Mouse (Mus musculus) heart, adult 8-10 months (tissue): Measurements from ENCODE around the gene Gm11562. TPM values are rescaled to one million over a fixed set of nuclear protein-coding genes. Genes with fewer than 3 reads are reported as not detected.
"Not testable (repeated sequence)": the region's sequence is repeated elsewhere in the genome, so short reads cannot be mapped to it uniquely, and the experiment has no call there.

ENCODE experiments used
- DNase-seq: peaks from one replicate; pipeline ENCODE4 v3.0.0; 2022; ENCODE audit warnings: low spot score
- total RNA-seq, 4 experiments: library from RNA; stranded (reverse); gene quantifications; 2 replicates each; pipeline ENCODE4 v1.2.4; 2022

Gm11562 gene
- total RNA-seq = not detected

DNA sequence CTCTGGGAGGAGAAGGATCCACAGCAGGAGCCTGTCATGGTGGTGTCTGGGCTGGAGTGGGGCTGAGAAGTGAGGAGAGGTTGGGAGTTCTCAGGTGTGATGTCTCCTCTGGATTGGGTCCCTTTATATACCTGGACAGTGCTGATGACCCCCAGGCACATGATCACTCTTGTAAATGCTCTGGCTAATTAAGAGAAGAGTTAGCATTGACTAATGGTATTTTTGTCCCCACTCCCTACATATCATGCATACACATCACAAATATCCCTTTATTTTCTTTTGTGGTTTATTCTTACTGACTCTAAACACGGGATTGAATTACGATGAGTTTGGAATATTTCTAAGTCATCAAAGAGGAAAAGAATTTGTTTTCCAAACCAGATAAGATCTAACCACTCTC is at the start of gene Gm11562:
Gene Gm11562 (minus strand): TSS at position 101 of the 400 bp plus-strand sequence.
- DNase-seq = no peak

DNA sequence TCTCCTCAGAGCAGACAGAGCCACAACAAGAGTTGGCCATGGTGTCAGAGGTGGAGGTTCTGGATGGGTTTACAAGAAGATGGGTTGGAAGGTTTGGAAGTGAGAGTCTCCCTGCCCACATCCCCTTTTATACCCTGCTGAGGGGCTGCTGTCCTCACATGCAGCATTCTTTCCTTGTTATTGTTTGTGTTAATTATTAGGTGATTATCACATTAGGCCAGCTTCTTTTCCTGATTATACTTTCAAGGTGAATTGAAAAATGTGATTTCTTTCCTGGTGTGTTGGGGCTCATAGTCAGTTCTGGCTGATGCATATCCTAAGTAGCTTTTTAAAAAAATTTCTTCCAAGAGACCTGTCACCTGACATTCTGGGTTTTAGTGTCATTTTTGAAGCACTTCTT is 45.6 kb upstream of the Gm11562 start, which contains the start of gene Krtap4-6:
Gene Krtap4-6 (minus strand): TSS at position 101 of the 400 bp plus-strand sequence.
- no peak for DNase-seq

DNA sequence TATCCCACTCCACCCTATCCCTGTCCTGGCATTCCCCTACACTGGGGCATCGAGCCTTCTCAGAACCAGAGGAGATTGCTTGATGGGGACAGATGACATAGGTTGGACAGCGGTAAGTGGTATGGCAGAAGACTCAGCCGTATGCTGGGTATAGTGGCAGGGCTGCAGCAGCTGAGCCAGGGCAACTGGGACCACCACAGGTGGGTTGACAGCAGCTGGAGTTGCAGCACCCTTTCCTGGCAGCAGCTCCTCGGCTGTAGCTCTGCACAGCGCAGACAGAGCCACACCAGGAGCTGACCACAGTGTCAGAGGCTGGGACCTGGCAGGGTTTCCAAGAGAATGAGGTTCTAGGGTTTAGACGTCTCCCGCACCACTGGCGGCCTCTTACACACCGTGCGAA is 42.6 kb upstream of the Gm11562 start:
- no peak for DNase-seq

DNA sequence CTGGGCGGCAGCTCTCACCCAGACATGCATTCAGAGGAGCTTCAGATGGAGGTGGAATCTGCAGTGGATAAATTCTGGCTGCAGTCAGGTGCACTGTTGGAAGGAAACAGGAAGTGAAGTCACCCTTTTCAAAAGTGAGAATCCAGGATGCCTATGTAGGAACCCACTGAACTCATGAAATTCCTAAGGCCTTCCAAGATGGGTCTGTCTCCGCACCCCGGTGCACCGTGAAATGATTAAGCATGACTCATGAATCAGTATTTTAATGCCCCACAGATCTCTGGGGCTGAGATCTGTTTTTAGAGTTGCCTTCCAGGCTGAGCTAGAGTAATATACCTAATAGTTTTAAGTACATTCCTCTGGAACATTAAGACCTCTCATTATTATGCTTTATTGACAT is 39.0 kb upstream of the Gm11562 start:
- no peak for DNase-seq

DNA sequence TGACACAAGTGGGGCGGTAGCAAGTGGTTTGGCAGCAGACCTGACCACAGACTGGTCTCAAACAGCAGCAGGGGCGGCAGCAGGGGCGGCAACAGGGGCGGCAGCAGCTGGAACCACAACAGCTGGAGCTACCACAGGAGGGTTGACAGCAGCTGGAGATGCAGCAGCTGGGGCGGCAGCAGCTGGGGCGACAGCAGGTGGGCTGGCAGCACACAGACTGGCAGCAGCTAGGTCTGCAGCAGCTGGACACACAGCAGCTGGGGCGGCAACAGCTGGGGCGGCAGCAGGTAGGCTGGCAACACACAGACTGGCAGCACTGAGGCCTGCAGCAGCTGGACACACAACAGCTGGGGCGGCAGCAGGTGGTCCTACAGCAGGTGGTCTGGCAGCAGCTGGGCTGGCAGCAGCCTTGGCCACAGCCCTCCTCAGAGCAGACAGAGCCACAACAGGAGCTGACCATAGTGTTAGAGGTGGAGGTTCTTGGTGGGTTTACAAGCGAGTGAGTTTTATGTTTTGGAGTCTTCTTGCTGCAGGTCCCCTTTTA is 38.3 kb upstream of the Gm11562 start, which contains the start of gene Gm11563:
Gene Gm11563 (minus strand): TSS at position 494 of the 544 bp plus-strand sequence.
- not testable (repeated sequence) for DNase-seq

DNA sequence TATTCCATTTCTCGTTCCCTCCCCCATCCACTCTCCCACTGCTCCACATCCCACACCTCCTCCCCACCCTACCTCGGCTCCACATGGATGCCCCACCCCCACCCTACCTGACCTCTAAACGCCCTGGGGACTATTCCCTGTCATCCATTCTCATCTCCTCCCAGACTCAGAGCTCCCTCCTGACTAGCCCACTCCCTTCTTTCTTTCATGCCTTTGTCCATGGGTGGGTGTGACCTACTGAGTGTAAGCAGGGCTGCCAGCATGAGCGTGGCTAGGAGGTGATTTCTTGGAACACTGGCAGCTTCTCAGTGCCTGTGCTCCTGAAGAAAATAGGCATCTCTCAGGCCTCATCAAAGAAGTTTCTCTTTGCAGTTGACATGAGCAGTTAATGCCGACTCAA is 36.8 kb upstream of the Gm11562 start:
- DNase-seq = no peak

DNA sequence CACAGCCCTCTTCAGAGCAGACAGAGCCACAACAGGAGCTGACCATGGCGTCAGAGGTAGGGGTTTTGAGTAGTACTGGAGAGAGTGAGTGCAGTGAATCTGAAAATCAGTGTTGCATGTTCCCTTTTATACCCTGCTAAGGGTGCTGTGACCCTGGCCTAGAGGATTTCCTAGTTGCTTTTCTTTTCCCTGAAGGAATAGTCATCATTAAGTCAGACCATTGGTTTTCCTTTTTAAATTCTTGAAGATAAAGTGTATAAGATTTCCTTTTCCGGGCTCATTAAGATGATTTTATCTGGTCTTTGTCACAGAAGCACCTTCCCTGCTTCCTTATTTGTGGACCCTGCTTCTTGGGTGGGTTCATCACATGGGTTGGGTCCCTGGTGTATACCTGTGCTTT is 29.9 kb upstream of the Gm11562 start, which contains the start of gene Gm11555:
Gene Gm11555 (minus strand): TSS at position 101 of the 400 bp plus-strand sequence.
- DNase-seq = no peak

DNA sequence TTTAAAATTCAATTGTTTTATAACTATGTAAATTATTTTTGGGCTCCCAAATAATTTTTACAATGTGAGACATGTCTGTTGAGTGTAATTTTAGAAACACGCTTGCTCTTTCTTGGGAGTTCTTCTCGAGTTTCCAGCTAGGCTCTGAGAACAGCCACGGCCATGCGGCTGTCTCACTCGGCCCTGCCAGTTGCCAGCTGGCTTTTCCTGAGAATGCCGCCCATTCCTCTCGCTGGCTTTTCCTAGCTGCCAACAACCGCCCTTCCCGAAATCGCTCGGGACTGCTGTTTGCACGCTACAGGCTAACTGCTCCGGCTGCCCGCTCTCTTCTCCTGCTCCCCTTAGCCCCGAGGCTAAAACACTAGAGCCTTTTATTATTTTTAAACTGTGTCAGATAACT is 26.2 kb upstream of the Gm11562 start:
- DNase-seq = no peak

DNA sequence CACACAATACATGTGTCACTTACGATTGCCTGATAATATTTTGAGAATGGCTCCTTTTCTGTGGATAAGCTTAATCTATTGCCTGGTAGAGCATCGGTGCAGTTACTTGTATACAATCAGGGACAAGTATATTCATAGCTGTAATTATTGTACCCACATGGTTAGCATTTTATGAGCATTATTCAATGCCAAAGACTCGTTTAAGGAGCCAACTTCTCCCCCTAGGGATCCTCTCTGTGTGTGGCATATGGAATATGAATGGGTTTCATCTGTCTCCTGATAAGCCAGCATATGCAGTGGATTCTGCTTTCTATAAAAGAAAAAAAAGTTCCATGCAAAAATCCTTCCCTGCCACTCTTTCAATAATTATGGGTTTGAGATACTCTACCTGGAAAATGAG is 24.1 kb upstream of the Gm11562 start:
- DNase-seq = no peak

DNA sequence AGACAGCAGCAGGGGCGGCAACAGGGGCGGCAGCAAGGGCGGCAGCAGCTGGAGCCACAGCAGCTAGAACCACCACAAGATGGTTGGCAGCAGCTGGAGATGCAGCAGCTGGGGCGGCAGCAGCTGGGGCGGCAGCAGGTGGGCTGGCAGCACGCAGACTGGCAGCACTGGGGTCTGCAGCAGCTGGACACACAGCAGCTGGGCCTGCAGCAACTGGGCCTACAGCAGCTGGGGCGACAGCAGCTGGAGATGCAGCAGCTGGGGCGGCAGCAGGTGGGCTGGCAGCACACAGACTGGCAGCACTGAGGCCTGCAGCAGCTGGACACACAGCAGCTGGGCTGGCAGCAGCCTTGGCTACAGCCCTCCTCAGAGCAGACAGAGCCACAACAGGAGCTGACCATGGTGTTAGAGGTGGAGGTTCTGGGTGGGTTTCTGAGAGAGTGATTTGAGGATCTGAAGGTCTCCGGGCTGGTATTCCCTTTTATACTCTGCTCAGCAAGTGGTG is 23.5 kb upstream of the Gm11562 start, which contains the start of gene Krtap4-7:
Gene Krtap4-7 (minus strand): TSS at position 455 of the 505 bp plus-strand sequence.
- not testable (repeated sequence) for DNase-seq

DNA sequence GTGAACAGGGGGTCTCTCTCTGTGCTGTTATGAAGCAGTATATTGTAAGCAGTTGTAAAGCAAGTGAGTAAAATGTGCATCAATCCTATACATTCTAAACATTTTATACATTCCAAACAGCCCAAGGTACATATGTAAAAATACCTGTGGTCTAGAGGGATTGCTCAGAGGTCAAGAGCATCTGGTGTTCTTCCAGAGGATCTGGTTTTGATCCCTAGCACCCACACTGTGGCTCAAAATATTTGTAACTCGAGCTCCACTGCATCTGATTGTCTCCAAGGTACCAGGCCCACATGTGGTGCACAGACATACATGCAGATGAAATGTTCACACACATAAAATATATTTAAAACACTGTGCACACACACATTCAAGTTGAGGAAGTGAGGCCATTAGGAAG is 20.7 kb upstream of the Gm11562 start:
- DNase-seq = no peak

DNA sequence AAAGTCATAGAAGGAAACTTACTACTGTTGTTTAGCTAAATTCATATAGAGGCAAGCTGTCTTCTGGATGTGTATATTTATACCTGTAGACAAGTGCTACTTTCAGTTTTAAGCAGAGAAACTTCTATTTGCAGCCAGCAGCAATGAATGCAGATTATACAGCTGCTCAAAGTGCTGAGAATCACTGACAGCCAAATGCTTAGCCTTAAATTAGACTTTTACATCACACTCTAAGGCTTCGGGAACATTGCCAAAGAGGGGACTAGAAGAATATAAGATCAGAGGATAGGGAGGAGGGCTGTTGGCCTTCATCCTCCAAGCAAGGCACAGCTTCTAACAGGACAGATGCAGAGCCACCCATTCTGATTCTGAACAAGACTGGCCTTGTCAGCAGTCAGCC is 16.9 kb upstream of the Gm11562 start:
- DNase-seq = no peak

DNA sequence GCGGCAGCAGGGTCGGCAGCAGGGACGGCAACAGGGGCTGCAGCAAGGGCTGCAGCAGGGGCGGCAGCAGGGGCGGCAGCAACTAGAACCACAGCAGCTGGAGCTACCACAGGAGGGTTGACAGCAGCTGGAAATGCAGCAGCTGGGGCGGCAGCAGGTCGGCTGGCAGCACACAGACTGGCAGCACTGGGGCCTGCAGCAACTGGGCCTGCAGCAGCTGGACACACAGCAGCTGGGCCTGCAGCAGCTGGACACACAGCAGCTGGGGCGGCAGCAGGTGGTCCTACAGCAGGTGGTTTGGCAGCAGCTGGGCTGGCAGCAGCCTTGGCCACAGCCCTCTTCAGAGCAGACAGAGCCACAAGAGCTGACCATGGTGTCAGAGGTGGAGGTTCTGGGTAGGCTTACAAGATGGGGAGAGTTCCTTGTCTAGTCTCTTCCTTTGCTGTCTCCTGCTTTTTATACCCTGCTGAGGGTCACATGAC is 14.5 kb upstream of the Gm11562 start, which contains the start of gene Krtap4-2:
Gene Krtap4-2 (minus strand): TSS at position 432 of the 482 bp plus-strand sequence.
- DNase-seq = no peak

DNA sequence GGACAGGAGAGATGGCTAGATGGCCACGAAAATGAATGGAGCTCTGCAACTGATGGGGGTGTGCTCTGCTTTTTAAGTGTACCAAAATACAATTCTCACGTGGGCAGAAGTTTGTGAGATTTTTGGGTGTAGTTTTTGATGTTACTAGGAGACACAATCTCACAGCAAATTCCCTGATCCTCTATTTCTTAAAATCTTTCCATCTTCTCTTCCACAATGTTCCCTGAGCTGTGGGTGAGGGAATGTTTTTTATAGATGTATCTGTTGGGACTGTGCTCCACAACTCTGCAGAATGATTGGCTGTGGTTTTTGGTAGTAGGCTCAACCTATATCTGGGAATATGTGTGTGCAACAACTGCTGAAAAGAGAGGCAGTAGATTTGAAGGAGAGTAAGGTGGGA is 13.1 kb upstream of the Gm11562 start:
- no peak for DNase-seq

DNA sequence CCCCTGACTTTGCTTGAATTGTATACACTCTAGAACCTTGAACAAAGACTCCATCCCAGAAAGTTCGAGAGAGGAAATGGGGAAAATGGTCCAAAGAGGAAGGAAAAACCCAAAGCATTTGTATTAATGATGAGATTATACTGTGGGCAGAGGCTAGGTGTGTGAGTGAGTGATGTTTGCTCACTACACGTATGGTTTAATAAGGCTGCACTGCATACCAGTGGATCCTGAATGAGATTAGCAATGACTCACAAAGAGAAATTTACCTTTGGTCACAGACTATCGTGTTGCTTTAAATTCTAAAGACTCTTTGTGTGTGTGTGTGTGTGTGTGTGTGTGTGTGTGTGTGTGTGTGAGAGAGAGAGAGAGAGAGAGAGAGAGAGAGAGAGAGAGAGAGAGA is 10.7 kb upstream of the Gm11562 start:
- no peak for DNase-seq

DNA sequence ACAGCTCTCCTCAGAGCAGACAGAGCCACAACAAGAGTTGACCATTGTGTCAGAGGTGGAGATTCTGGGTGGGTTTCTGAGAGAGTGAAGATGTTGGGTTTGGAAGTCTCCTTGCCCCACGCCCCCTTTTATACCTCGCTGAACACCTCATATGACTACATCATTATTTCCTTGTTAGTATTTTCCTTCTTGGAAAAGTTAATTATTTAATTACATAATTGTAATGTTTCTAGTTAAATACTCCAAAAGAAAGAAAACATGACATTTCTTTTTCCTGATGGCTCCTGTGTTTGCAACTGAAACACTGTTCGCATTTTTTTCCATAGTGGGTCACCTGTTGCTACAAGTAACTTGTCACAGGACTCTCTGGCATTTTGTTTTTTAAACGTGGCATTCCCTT is 7.9 kb upstream of the Gm11562 start, which contains the start of gene Krtap4-1:
Gene Krtap4-1 (minus strand): TSS at position 101 of the 400 bp plus-strand sequence.
- DNase-seq = no peak

DNA sequence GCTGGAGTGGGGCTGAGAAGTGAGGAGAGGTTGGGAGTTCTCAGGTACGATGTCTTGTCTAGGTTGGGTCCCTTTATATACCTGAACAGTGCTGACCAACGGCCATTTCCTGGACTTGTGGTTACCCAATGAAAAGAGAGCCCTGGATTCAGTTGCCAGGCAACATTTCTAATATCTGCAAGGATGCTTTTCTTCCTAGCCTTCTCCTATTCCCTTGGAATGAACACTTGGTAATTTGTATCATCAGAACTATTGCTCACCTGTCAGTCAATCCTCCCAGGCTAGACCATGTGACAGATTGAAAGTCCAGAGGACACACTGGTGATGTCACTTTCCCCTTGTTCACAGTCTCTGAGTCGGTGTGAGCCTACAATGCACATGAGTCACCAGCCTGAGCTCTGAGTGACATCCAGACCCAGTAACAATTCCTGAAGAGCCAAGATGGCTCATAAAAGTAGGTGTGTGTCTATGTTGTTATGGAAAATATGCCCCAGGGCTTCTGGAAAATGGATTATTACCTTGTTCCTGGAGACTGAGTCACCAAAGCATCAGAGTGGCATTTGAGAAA is 5.4 kb downstream of the Gm11562 start, which contains the start of gene Krtap2-4:
Gene Krtap2-4 (minus strand): TSS at position 51 of the 568 bp plus-strand sequence.
- DNase-seq = no peak

DNA sequence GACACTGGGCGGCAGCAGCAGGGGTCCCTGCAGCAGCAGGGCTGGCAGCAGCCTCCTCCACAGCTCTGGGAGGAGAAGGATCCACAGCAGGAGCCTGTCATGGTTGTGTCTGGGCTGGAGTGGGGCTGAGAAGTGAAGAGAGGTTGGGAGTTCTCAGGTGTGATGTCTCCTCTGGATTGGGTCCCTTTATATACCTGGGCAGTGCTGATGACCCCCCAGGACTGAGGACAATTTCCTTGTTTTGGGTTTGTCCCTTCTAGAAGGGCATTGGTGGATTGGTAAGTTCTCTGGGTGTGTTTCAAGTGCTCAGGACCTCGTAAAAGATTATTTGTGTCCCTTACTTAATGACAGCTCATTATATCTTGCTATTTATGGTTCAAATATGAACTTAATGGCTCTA is 10.1 kb downstream of the Gm11562 start, which contains the start of gene Gm11937:
Gene Gm11937 (minus strand): TSS at position 101 of the 400 bp plus-strand sequence.
- not testable (repeated sequence) for DNase-seq

DNA sequence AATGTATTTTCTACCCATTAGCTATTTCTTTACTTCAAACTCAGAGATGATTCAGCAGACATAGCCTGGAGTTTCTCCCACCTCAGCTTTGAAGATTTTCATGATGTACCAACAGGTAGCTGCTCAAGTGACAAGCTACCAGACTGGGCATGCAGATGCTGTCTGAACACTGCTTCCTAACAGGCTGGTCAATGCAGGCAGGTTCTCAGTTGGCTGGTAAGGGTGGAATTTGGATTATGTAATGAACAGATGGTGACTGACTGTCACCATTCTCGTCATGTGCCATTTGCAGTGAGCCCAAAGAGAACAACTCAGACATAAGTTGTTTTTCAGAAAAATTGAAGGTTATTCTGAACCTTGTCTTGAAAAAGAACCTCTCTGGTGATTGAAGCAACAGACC is 11.1 kb downstream of the Gm11562 start:
- DNase-seq = no peak

DNA sequence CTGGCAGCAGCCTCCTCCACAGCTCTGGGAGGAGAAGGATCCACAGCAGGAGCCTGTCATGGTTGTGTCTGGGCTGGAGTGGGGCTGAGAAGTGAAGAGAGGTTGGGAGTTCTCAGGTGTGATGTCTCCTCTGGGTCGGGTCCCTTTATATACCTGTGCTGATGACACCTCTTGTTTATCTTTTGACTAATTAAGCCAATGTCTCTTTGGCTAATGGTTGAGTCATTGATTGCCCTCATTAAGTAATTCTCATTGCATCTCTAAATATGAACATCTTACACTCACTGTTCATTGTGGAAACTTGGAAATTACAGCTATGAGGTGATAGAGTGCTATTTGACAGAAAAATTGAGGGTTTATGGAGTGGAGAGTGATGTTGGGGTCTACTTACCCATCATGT is 17.0 kb downstream of the Gm11562 start, which contains the start of gene Gm11938:
Gene Gm11938 (minus strand): TSS at position 101 of the 400 bp plus-strand sequence.
- not testable (repeated sequence) for DNase-seq

DNA sequence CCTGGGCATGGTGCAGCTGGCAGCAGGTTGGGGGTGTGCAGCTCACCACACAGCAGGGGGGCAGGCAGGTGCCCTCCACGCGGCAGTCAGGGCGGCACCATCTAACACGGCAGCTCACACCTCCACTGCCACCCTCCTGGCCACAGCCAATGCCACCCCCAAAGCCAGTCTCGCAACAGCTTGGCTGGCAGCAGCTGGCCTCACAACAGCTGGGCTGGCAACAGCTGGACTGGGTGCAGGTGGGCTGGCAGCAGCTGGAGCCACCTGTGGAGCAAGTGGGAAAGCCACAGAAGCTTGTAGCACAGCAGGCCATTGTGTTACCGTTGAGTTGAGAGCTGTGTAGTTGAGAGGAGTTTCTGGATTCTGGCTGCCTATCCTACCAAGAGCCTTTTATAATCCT is 22.5 kb downstream of the Gm11562 start, which contains the start of gene Krtap9-3:
Gene Krtap9-3 (minus strand): TSS at position 364 of the 400 bp plus-strand sequence.
- not testable (repeated sequence) for DNase-seq

DNA sequence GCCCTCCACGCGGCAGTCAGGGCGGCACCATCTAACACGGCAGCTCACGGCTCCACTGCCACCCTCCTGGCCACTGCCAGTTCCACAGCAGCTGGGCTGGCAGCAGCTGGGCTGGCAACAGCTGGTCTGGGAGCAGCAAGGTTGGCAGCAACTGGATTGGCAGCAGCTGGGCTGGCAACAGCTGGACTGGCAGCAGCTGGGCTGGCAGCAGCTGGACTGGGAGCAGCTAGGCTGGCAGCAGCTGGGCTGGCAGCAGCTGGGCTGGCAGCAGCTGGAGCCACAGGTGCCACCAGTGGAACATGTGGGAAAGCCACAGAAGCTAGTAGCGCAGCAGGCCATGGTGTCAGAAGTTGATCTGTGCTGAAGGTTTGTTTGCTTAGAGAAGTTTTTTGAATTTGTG is 29.3 kb downstream of the Gm11562 start, which contains the start of gene Krtap1-3:
Gene Krtap1-3 (minus strand): TSS at position 359 of the 400 bp plus-strand sequence.
- no peak for DNase-seq
